Mouse (Mus musculus) erythroblast, embryonic 14.5 days (primary cell): ENCODE measurements around the gene Bcam.

Experiments used
- GATA1 ChIP-seq: IDR thresholded peaks from 2 replicates; pipeline ENCODE4 v1.6.1; 2012; ENCODE audit warnings: low read length, inconsistent platforms, mixed read lengths
- TAL1 ChIP-seq: IDR thresholded peaks from 3 replicates; pipeline ENCODE4 v1.6.1; 2012; ENCODE audit warnings: low read length, inconsistent platforms, mixed read lengths

DNA sequence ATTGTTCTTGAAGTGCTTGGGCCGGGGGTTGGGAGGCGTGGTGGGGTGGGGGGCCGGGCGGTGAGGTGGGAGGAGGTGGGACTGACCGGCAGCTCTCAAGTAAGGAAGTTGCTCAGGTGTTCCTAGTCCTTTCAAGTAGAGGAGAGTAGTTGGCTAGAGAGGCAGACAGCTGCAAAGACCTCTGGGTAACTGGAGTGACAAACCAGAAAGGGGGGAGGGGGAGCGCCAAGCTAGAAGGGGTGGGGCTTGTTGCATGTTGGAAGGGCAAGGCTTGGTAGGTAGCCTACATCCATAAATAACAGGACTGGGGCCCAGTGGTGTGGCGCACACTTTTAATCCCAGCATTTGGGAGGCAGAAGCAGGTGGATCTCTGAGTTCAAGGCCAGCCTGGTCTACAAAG is 10.9 kb upstream of the Bcam start:
- TF ChIP-seq GATA1 (no peak), TAL1 (no peak)
